Mouse (Mus musculus) liver, adult 2 months (tissue): Measurements from ENCODE around the gene C2cd5.
"Not testable (repeated sequence)": the region's sequence is repeated elsewhere in the genome, so short reads cannot be mapped to it uniquely, and the experiment has no call there.

Experiments used
- CTCF ChIP-seq: fragments of 200-500 bp; IDR thresholded peaks from 2 replicates; pipeline ENCODE4 v1.5.1; 2011; ENCODE audit warnings: low read depth, low read length, control low read depth
- POLR2A ChIP-seq: fragments of 200-500 bp; IDR thresholded peaks from 2 replicates; pipeline ENCODE4 v1.6.1; 2011; ENCODE audit warnings: low read length, control low read depth; ENCODE audit not compliant: insufficient read depth; ENCODE audit errors: extremely low read depth

- not testable (repeated sequence) for TF ChIP-seq CTCF, POLR2A
Measured at GRCm38 (mm10) chr6:143141624-143142592, 42.0 kb upstream of the C2cd5 start.
